Mouse (Mus musculus) spleen, adult 2 months (tissue): ENCODE measurements around the gene Tmem131.

Experiments used
- CTCF ChIP-seq: fragments of 200-500 bp; IDR thresholded peaks from 2 replicates; pipeline ENCODE4 v1.5.1; 2011; ENCODE audit warnings: mild to moderate bottlenecking, inconsistent platforms; ENCODE audit not compliant: insufficient read depth, insufficient read length, insufficient replicate concordance; ENCODE audit errors: extremely low read depth
- POLR2A ChIP-seq: fragments of 200-500 bp; IDR thresholded peaks from 2 replicates; pipeline ENCODE4 v1.6.1; 2011; ENCODE audit warnings: low read depth, low read length, inconsistent platforms

GRCm38 (mm10) chr1:36767321-36767720, 176.1 kb downstream of the Tmem131 start:
- no peak for TF ChIP-seq CTCF
- no peak for TF ChIP-seq POLR2A
